Mouse (Mus musculus): ENCODE results near the gene Notch1.
A peak's percentile ranks its signal among the peaks of the same experiment; 100 is the strongest.

The Notch1 gene

DNA sequence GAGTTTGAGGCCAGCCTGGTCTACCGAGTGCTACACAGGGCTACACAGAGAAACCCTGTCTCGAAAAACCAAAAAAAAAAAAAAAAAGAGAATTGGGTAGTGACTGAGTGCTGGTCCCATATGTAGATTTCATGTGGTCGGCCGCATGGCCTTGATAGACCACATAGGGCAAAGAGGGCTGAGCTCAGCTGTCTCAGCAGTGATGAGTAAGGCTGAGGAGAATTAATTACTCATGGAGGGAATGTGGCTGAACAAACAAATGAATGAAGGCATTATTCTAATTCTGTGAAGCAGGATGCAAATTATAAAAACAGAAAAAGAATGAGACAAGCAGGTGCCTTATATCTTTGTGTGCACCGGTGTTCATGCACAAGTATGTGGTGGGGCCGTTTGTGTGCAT, 15.4 kb upstream of the Notch1 start:
- no peak for DNase-seq (ENCODE audit: low spot score in 2 of 2)

DNA sequence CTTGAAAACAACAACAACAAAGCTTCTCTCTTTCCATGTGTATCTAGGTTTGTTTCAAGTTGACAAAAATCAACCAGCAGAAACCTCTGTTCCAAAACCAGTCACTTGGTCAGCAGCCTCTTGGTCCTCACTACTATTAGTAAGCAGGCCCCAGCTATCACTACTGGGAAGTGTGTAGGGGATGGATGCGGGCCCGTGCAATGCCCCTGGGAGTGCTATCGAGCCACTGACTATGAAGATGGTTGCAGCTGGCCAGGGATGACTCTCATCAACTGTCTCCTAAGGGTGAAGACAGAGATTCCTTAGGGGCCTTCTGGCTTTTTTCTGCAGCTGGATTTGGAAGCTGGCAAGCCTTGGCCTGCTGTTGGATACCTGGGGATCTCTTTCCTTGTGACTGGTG, 13.4 kb upstream of the Notch1 start:
- DNase-seq (ENCODE audit: low spot score in 2 of 2), result no peak

DNA sequence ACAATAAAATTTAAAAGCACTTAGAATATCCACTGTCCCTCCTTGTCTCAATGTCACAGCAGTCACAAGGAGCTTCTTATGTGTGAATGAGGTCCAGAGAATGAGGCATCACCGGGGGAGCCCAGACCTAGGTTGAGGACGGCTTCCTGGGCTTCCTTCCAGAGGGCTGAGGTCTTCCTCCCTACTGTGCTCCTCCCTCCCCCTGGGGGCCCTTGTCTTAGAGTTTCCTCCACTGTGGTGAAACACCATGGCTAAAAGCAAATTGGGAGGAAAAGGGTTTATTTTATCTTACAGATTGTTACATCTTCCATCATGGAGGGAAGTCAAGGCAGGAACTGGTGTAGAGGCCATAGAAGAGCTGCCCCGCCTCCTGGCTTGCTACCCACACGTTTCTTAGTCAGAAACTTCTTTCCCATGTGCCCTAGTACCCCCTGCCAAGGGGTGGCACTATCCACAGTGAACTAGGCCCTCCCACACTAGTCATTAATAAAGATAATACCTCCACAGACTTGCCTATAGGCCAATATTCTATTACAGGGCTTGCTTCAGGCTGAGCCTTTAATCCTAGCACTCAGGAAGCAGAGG, 12.8 kb upstream of the Notch1 start:
- DNase-seq (ENCODE audit: low spot score in 2 of 2), result no peak

DNA sequence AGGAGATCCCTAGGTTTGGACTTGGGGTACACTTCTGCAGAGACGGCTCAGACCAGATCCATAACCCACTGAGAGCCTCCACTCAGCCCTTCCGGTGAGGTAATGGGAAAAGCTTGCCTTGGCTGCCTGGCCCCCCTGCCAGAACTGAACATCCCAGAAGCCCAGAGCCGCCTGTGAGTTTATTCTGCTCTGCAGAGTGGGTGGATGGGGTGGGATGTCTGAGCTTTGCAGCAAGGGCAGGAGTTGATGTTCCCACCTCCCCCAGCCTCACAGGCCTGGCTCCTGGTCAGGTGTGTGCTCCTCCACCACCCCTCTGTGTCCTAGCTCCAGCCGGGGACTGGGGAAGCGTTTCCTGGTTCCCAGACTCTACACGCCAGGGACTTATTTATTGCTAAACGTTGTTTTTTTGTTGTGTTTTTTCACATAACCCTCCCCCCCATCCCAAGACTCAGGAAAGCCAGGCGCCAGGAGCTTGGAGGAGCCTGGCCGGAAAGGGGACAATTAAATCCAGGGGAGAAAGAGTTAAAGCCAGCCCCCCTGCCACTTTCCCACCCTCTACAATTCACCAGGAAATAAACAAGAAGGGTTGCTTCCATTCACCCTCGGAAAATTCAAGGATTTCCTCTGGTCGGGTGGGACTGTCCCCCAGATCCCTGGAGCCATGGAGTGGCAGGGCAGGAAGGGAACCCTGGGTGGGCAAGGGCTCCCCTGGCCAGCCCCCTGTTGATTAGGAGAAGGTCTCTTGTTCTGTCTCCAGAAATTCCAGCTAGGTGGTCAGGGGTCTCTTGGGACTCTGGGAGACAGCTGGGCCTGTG, 10.2 kb upstream of the Notch1 start:
- DNase-seq (ENCODE audit: low spot score in 2 of 2), result no peak

DNA sequence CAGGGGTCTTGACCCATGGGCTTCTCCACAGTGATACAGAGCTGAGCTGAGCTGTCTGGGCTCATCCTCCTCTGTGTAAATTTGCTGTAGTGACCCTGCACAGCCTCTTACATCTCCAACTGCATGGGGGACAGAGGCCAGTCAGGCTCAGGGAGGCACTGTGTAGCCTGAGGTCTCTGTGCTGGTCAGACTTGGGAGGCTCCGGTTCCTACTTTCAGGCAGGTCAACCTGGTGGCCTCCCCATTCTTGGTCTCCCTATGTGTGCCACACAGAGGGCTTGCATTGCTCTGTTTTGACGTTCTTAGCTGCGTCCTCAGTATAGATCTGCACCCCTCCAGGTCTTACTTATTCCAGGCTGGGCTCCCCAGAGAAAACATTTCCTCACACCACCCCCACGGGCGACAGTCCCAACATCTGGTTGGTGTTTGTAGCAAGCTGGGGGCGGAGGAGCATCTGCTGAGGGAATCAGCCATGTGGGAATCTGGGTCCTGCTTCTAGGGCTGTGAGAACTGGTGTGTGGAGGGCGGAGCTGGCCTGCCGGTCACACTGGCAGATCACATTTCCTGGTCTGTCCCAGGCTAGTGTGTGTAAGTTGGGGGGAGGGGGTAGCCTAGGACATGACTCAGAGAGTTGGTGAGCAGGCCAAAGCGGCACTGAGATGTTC, 9.0 kb upstream of the Notch1 start:
- peak in 1 of 2 experiments; percentile 52 for DNase-seq (ENCODE audit: low spot score in 2 of 2)

DNA sequence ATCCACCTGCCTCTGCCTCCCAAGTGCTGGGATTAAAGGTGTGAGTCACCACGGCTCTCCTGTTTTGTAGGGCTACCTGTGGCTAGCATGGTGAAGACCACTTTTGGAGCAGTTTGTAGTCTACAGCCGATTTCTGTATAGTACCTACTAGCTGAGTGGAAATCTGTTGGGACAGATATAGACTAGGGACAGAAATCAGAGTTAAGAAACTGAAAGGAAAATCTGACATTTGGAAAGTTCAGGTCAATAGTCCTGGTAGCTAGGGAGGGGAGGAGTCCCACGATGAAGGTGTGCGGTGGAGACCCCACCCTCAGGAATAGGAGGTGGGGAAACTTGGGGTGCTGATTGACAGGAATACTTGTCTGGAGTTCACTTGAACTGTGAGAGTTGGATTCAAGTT, 5.9 kb upstream of the Notch1 start:
- no peak for DNase-seq (ENCODE audit: low spot score in 2 of 2)

DNA sequence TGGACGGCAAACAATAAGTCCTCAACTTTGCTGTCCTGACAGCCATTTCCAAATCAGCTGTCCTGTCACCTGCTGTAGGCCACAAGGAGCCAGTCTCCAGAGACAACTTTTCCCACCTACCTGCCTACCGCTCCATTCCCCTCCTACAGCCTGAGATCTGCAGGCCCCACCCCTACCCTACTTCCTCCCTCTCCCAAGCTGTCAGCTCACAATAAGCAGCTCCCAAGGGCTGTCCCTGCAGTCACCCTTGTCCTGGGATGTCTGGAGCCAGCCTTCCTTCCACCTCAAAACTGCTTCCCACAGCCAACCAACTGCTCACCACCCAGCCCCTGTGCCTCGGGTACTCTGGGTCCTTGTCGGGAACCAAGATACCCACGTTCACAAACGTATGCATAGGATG, 3.3 kb upstream of the Notch1 start:
- no peak for DNase-seq (ENCODE audit: low spot score in 2 of 2)

DNA sequence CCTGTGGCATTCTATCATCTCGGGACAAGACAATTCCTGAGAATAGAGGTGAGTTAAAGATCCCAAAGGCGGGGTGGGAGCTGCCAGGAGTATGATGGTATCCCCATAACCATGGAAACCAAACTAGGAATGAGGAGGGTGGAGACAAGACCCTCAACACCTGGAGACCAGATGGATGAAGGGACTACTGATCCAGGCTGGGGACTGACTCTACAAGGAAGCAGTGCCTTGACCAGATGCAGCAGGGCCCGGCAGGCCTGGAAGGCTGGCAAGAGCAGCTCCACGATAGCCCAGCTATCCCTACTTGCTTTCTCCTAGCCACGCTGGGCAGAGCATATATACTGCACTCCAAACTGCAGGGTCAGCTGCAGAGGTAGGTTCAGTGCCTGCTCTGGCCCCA, 524 bp upstream of the Notch1 start:
- no peak for DNase-seq (ENCODE audit: low spot score in 2 of 2)

DNA sequence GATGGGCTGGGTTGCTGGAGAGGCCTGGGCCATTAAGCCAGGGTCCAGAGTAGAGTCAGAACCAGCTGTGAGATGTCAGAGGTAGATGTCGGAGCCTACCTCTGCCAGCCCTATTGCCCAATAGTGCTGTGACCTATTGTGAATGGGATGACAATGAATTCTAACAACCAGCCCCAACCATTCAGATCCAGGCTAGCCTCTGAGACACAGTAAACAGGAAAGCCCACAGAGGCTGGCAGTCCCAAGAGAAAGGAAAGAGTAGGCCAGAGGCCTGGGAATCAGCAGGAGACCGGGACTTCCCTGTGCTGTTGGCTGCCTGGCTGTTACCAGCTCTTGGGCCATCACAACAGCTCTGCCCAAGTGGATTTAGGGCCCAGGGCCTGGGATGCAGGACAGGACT, 1.1 kb downstream of the Notch1 start:
- no peak for DNase-seq (ENCODE audit: low spot score in 2 of 2)

DNA sequence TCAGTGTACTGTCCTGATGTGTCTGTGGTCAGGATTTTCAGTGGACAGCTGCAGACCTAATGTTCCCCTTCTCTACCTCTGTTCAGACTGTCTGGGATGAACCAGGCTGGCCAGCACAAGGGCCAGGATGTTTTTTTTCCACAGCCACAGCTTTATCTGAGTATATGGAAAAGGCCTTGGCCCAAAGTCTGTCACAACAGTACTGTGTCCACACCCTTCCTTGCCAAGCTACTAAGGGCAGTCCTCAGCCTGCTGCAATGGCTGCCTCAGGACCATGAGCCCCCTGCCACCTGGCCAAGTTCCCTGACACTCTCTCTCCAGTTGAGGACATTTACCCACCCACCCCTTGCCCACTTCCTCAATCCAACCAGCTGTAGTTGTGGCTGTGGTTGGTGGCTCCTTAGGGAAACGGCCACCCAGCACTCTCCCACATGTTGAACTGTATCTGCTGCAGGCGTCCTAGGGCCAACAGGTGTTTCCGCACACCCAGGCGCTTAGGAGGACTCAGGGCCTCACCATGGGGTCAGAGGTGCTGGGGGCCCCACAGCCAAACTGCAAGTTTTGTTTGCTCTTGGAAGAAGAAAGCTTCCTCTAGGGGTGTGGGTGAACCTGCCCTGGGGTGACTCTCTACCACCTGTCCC, 3.2 kb downstream of the Notch1 start:
- no peak for DNase-seq (ENCODE audit: low spot score in 2 of 2)

DNA sequence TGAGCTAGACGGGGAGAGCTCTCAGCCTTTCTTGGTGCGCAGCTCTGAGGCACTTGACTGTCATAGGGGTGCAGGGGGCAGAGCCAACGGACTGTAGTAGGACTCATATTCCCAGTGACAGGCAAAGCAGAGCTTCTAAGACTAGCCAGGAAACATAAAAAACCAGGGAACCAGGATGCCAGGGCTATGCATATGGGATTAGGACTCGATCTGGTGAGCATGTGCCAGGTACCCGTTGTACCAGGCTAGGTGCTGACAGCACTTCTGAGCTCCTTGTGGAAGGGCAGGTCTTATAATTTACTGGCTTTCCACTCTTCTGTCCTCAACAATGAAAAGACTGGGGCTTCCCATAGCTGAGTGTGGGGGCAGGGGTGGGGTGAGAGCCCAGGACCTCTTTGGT, 7.8 kb downstream of the Notch1 start:
- no peak for DNase-seq (ENCODE audit: low spot score in 2 of 2)

DNA sequence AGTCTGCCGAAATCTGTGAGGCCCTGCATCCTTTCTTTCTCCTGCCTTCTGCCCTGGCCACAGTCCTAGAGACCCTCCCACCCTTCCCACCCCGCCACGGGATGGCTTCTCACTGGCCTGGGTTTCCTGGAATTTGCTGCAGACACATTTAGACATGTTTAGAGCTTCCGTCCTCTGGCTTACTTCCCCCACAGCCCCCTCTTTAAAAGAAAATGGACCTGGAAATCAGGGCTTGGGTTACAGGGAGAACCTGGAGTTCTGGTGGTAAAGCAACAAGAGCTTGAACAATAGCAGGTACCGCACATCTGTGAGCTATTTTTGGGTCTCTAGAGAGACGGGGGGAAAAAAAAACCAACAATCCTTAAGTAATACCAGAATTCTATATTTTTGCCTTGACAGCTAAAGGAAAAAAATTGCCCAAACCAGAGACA, 8.5 kb downstream of the Notch1 start:
- DNase-seq (ENCODE audit: low spot score in 2 of 2), result no peak

DNA sequence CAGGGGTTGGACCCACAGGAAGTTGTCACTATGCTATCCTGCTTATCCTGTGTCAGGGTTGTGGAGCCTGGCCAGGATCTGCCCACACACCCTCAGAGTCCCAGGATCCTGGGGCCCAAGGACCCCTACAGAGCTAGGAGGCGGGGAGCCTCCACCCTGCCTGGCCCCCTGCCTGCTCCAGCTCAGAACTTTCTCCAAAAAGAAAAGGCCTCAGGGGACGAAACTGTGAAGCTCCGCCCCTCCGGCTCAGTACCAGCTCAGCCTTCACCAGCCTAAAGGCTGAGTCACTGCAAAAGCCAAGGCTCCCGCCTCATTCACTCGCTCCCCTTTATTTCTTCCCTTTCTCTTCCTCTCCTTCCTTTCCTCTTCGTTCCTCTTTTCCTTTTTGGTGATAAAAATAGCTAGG, 9.0 kb downstream of the Notch1 start:
- no peak for DNase-seq (ENCODE audit: low spot score in 2 of 2)

DNA sequence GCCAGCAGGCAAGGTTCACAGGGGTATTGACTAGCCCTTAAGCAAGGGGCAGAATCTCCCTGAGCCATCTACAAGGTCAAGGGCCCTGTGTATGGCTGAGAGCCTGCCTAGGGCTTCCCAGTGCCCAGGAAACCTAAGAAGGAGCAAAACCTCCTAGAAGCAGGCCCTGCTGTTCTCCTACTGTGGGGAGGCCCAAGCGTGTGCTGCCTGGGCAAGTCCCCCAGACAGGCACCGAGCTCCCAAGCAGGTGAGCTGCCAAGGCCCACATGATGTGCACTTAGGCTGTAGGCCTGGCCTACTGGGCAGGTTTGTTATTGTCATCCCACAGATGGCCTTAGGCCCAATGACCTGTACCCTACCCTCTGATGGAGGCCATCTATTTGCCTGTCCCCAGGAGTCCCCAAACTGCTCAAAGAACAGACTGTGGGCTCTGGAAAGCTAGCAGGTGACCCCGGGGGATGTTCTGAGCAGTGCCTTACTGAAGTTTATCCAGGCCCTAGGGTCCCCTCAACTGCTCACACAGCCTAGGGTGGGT, 9.7 kb downstream of the Notch1 start:
- no peak for DNase-seq (ENCODE audit: low spot score in 2 of 2)

DNA sequence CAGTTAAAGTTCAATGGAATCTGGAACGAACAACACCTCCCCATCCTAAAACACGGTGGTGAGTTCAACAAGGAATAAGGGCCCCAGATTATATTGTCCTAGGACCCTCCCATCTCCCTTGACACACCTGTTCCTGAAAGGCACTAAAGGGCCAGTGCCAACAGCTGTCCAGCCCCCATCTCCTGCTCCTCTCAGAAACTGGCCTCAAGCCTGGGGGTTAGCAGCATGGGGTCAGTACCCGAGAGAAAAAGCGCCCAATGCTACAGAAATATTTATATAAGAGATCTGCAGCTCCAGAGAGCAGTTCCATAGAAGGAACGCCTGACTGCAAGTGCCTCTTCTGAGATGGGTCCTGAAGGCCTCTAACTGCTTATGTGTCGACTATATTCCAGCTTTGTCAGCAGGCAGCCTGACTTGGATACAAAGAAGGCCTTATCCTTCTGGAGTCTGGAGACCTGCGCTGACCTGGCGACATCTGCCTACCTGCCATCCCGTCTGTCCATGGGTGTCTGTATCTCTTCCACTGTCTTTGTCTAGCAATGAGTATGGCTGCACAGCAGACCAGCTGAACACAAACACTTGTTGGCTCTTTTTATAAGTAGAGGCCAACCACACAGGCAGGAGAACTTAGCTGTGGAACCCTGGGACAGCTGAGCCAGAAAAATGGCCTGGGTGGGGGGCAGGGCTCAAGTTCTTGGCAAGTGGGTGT, 11.5 kb downstream of the Notch1 start:
- DNase-seq (ENCODE audit: low spot score in 2 of 2), result no peak

DNA sequence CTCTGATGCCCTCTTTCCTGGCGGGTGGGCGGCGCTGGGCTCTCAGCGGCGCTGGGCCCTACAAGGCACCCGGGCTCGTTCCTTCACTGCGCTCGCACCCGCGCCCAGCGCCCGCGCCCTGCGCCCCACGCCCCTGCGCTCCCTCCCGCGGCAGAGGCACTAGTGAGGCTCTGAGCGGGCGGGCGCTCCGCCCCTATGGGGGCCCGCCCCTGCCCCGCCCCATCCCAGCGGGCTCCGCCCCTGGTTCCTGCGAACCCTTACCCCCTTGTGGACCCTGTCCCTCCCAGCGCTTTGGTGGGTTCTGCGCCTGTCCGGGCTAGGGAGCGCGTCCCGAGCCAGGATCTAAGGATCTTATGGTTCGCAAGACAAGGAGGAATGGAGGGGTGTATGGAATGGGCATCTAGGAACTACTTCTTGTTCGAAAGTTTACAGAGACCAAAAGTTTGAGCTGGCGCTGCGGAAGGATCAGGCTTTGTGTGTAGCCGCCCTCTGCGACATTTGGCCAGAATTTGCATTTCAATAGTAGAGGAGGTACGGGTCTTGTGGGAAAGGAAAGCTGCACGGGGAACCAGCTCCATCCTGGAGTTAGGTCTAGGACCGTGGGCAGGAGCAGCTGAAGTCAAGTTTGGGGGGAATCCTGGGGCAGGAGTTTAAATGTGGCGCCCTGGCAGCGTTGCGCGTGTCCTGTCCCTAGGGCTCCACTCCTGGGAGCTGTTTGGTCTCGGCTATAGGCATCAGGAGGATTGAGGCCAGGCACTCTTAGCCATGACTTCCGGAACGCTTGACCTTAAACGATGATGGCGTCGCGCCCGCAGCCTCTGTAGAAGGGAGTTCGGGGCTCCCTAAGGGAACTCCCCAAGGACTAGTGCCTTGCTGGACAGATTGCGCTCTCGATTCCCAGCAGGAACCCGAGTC, 12.5 kb downstream of the Notch1 start:
- DNase-seq (ENCODE audit: low spot score in 2 of 2), result peak in 1 of 2 experiments; percentile 69

DNA sequence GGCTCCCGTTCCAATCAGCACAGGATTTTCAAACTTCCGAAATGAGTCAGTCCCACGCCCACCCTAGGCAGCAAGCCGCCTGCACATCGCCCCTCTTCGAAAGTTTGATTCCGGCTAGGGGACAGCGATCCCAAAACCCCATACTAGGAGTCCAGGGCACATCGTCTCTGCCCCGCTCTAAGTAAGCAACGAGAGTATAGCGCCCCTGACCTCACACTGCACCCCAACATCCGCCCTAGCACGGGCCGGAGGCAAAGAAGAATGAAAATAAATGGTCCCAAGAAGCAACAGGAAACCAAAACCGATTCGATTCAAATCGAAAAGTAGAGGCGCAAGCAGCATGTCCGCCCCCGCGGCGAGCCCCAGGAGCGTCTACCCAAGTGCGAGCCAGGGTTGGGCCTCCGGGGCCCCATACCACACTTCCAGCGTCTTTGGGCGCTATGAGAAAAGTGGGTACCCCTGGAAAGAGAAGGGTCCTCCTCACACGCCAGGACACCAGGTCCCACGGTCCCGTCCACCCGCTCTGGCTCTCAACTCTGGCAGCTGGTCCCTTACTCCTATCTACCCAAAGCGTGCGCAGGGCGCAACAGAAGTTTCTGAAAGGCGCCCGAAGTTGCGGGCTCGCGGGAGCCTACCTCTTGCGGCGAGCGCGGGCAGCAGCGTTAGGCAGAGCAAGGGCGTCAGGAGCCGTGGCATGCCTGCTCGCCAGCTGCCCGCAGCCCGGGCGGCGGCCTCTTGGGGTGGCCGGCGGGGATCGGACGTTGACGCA, 13.4 kb downstream of the Notch1 start:
- no peak for DNase-seq (ENCODE audit: low spot score in 2 of 2)

DNA sequence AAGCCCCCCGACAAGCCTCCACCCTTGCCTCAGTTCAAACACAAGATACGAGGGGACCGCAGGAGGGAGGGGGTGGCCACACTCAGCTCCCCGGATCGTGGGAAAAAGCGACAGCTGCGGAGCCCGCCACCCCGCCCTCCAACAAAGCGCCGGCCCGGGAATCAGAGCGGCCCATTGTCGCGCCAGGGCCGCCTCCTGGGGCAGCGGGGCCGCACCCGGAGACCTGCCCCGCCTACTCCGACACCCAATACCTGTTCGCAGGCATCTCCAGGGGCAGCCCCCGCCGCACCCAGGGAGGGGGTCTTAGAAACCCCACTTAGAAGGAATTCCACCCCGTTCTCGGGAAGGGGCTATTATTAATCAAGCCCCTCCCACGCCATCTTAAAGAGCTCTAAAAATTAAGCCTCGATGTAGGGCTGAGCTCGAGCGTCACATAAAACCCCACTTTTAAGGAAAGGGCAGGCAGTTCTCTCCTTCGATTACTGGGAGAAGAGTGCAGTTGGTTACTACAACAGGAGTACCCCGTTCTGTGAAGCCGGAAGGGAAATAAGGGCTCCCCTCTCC, 14.1 kb downstream of the Notch1 start:
- DNase-seq (ENCODE audit: low spot score in 2 of 2), result peak in 1 of 2 experiments; percentile 61

DNA sequence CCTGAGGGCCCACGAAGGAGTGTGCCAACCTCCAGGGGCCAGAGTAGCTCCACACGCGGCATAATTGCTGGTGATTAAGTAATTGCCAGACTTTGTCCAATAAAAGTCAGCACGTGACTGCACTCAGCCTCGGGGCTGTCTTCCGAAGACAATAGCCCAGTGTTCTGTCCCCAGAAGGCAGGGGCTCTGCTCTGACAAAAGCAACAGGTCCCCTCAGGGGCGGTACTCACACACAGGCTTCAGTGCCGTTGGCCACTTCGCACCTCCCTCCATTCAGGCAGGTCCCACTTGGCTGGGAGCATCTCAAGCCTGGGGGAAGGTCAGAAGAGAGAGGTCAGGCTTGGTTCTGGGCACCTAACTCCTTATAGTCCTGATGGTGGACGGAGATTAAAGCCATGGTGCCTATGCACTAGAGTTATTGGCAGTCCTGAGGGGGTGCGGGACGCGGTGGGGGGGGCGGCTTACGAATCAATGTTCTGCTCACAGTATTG, 14.8 kb downstream of the Notch1 start:
- no peak for DNase-seq (ENCODE audit: low spot score in 2 of 2)
